Mouse (Mus musculus) spleen, postnatal 10 days (tissue): Measurements from ENCODE around the gene BC067074.
A peak's percentile ranks its signal among the peaks of the same experiment; 100 is the strongest.
"Not testable (repeated sequence)": the region's sequence is repeated elsewhere in the genome, so short reads cannot be mapped to it uniquely, and the experiment has no call there.

Source experiments
- DNase-seq, 2 experiments: peaks; one replicate each; pipeline ENCODE4 v3.0.0; 2021 to 2022; ENCODE audit warnings: low spot score in 2 of 2

The BC067074 gene

DNA sequence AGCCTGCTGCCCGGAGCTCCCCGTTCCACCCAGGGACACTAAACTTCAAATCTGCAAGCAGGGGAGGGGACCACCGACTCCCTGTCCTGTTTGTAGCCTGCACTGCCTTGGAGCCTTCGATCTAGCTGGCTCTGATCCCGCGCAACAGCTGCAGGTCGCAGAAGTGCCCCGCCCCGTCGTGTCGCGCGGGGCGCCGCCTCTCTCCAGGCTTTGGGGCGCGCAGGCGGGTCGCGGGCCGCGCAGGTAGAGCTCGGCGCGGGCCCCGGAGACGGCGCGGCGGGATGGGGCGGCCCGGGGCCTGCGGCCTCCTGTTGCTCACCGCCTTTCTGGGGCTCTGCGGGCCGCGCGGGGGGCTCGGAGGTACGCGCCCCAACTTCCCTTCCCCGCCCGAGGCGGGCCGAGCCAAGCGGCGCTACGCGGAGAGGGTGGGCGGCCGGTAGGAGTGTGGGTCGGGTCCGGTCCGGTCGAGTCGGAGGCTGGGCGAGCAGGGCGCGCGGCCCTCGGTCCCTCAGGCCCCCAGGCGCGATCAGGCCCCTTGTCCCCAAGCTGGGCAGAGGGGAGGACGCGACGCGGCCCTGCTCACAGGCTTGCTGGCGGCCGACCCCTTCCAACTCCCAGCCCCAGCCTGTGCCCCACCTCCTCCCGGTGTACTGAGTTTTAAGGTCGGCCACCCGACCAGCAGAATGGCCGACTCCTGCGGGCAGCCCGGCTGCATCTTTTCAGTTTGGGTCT is at the start of gene BC067074:
TSS of gene BC067074 (plus strand) at position 185 of the 732 bp plus-strand sequence.
- DNase-seq = no peak

- DNase-seq = no peak
Observed at GRCm38 (mm10) chr13:113245025-113245424, 47.9 kb upstream of the BC067074 start.

- not testable (repeated sequence) for DNase-seq
Observed at GRCm38 (mm10) chr13:113252580-113252979, 40.4 kb upstream of the BC067074 start.

- DNase-seq = no peak
Observed at GRCm38 (mm10) chr13:113256766-113257165, 36.2 kb upstream of the BC067074 start.

- peak in 1 of 2 experiments; percentile 18 for DNase-seq
Observed at GRCm38 (mm10) chr13:113257190-113257589, 35.8 kb upstream of the BC067074 start.

GRCm38 (mm10) chr13:113259237-113259636 is 33.7 kb upstream of the BC067074 start:
- DNase-seq = no peak

DNA sequence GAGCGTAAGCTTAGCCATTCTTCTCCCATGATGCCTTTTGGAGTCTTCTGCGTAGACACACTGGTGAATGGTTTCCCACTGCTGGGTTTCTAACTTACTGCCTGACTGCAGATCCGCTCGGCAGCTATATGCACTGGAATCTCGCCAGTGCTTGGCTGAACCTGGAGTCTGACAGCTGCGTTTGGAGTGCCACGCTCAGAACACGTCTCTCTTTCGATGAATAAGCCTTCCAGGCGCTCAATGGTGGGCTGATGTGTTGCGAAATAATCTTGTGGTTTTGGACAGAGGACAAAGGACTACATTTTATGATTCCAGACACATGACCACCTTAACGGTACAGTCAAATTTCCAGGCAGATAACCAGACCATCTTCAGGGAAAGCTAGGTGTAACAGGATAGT is 30.1 kb upstream of the BC067074 start:
- DNase-seq = no peak

- peak in 1 of 2 experiments; percentile 43 for DNase-seq
Observed at GRCm38 (mm10) chr13:113265257-113265656, 27.7 kb upstream of the BC067074 start.

DNA sequence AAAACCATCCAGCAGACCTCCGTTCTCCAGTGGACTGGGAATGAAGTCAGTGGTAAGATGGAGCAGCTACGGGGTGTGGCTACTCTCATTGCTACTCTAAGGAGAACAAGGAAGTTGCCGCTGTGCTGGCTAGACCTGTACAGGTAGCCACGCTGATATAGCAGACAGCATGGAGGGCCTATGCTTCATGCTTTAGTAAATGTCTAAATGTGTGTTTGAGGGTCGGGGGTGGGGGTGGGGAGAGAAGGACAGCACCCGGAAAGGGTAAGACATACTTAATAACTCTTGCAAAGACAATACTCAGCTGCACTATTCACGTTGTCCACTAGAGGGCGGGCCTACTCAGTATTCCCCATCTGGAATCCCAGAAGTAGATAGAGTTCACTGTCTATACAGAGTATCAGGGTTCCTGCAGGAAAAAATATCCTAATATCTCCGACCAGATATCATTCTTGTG is 26.4 kb upstream of the BC067074 start:
- DNase-seq = peak; percentile 36 to 72

DNA sequence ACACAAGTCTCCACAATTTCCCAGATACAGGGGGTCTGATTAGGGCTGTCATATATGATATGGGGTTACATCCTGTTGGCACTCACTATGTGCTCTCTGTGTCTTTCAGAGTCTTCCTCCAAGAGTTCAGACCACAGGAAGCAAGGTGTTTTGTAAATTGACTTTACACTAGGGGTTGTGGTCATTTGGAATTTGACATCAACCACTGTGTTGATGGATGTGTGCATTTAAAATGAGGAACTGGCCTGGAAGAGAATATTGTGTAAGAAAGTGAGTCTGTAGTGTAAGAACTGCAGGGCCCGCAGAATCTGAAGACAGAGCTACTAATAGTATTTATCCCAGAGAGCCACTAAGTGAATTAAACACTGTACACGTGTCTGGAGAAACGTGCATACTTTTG is 25.8 kb upstream of the BC067074 start:
- no peak for DNase-seq

- peak; percentile 16 to 62 for DNase-seq
Observed at GRCm38 (mm10) chr13:113269777-113270776, 22.9 kb upstream of the BC067074 start.

GRCm38 (mm10) chr13:113271189-113271588 is 21.8 kb upstream of the BC067074 start:
- DNase-seq = no peak

DNA sequence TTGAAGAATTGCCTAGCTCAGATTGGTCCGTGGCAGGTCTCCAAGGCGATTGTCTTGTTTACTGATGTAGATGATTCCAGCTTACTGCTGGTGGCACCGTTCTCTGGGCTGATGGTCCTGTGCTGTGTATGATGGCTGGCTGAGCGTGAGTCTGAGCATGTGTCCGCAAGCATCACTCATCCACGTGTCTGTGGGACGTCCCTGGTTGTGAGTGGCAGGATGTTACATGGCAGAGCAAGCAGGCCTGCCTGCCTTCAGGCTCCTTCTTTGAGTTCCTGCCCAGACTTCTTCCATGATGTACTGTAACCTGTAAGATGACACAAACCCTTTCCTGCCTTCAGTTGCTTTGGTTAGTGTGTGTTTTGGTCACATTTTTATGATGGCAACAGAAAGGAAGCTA is 5.8 kb upstream of the BC067074 start:
- no peak for DNase-seq

GRCm38 (mm10) chr13:113288210-113289197 is 4.5 kb upstream of the BC067074 start:
- no peak for DNase-seq

DNA sequence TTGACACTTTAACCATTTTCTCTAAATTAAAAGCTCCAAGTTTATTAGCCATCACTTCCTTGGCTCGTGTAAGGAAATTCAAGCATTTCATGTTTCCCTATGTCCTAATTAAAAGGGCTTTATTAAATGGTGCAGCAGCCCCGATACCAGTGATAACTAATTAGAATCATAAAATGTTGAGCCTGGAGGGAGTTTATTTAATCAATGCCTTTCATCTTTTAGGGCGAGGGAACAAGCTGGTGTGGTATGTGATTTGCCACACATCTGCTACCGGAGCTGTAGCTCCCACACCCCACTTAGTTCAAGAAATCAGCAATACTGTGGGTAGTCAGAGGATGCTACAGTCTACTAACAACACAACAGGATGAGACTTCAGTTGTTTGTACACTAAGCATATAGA is 3.2 kb upstream of the BC067074 start:
- no peak for DNase-seq

- DNase-seq = no peak
Observed at GRCm38 (mm10) chr13:113292001-113292400, 958 bp upstream of the BC067074 start.

GRCm38 (mm10) chr13:113293707-113294432 is 911 bp downstream of the BC067074 start:
- no peak for DNase-seq

DNA sequence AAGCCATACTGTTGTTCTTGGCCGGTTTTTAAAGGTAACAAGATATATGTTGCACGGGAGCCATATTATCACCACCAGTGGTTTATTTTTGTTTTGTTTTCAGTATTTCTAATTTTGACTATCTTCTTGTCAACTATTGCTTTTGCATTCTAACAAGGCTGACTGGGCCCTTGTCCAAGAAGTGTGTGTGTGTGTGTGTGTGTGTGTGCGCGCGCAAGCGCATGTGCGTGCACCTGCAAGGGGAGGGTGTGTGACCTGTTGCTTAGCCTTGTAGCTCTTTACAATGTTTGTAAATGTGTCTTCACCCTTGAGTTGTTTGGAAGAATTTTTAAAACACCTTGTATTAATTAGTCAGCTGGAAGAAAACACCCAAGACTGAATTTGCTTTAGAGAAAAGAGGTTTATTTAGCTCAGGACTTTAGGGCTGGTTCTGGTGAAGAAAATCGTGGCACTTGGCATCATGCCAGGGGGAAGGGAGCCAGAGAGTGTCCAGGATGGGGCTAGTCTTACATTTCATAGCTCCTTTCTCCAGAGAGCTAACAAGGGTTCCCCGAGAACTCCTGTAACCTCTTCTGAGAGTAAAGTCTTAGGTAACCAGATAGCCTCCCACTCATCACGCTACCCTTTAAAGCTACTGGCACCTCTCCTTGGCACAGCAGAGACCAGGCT is 3.0 kb downstream of the BC067074 start:
- DNase-seq = no peak

DNA sequence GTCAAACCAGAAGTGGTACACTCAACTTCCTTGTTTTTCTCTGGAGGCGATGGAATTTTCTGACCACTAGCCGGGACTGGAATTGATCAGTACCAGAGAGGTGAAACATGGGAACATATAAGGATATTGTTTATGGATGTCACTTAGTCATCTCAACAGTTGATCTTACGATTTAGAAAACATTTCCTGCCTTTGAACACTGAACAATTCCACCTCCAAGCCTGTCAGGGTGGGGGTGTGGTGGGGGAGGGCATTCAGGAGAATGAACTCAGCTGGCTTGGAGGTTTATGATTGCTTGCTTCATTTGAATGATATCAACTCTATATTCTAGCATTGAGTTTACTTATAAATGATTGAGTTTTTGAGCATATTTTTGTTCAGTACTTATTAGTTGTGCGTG is 13.6 kb downstream of the BC067074 start:
- DNase-seq = no peak

GRCm38 (mm10) chr13:113319588-113319987 is 26.6 kb downstream of the BC067074 start:
- DNase-seq = no peak
